Mouse (Mus musculus): Measurements from ENCODE around the gene Inpp5a.

Gene Inpp5a

DNA sequence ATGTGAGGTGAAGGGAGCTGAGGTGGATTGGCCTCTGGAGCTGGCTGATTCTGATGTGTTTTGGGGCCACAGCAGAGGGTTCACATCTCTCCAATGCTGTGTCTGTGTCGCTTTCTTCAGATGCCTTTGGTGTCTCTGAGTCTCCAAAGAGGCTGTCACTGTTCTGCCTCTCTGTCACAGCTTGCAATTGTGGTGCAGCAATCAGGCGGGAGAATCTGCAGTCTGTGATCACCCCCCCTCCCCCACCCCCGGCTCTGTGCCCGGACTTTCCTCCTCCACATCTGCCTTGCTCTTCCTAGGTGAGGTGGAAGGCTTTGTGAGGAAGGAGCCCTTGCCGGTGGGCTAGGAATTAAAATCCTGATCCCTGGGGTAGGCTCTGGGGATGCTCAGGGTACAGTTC, 52.1 kb downstream of the Inpp5a start:
- no peak for DNase-seq (ENCODE audit: low spot score in 2 of 2)

DNA sequence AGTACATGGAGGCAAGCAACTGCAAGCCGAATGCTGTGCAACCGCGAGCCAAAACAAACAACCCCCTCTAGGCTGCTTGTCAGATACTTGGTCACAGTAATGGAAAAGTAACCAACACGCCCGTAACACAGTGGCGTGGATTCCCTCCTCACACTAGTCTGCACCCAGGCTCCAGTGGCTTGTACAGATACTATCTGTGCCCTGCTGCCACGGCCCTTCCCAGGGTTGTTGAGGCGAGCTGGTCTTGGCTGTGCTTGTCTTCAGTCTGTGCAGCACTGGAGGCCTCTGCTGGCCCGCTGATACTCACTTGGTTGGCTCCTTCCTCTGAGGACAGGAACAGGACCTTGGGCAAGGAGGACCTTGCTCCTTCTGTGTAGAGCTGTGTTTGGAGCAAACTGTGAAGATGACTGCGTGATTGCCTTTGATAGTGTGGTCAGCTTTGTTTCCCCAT, 52.9 kb downstream of the Inpp5a start:
- no peak for DNase-seq (ENCODE audit: low spot score in 2 of 2)

DNA sequence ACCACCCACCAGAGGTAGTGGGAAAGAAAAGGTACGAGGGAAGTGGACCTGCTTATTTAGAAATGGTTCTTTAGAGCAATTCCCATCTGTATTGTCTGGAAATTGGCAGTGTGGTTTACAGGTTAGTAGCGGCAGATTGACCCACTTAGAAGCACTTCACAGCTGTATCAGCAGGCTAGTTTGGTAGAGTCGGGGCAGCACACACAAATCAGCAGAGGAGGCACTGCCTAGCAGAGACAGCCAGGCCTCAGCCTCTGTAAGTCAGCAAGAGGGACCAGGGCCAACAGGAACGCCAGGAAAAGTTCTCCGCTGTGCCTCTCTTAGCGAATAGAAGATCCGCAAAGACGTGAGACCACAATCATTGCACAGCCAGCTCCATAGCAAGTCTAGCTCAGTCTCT, 56.7 kb downstream of the Inpp5a start:
- no peak for DNase-seq (ENCODE audit: low spot score in 2 of 2)

DNA sequence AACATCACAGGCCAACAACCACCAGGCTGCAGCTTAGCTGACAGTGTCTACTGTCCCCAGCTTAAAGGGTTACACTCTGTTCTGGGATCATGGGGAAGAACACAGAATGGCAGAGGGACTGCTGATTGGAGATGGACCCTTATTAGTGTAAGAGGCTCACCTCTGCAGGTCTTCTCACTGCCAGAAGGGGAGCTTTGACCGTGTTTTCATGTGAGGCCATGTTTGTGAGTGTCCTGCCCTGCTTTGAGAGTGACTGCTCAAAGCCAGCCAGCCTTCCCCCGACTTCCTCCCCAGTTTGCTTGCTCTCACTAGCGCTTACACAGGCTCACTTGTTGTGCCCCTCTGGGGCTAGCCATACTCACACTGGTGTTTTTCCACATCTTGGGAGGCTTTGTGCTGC, 58.5 kb downstream of the Inpp5a start:
- DNase-seq (ENCODE audit: low spot score in 2 of 2) = no peak

DNA sequence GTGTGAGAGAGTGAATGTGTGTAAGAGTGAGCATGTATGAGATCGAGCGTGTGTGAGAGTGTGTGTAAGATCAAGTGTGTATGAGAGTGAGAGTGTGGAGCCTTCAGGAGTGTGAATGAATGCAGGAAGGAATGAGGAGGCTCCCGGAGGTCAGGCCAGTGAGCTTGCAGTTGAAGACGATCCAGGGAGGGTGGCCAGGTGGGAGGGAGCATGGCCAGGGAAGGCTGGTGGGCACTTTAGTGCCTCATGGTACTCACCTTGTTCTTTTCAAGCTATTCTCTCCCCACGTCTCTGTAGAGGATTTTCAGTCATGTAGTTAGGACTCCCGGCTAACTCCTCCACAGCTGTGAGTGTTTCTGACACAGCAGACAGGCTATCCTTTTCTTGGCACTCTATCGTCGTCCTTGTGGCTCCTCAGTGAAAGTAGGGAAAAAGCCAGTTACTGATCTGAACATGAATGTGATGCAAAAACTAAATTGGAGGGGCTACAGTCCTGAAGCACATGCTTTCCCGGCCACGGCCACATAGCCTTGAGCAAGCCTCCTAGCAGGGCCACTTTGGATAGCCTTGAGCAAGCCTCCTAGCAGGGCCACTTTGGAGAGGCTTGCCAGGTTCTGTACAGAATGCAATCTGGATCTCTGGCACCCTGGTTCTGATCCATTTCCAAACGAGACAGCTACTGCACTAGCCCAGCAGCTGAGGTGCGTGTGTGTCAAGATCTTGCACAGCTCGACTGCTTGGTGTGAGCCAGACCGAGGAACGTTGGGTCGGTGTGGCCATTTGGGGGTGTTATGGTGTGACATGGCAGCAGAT, 61.5 kb downstream of the Inpp5a start:
- no peak for DNase-seq (ENCODE audit: low spot score in 2 of 2)

DNA sequence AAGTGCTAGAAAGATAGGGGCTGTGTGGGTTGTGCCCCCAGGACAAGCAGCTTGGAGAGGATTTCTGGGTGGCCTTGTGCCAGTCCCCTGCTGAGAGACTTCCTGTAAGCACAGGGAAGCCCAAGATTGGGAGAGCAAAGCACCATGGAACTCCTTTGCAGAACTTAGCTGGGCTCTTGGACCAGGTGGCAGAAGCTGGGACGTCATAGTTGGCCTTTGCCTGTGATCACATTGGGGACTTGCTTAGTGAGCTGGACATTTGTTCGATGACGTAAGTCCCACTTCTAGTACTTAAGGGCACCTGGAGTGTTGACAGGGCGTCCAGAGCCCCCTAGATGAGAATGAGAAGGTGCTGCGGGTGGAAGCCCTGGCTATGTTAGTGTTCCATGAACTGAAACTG, 62.8 kb downstream of the Inpp5a start:
- no peak for DNase-seq (ENCODE audit: low spot score in 2 of 2)

DNA sequence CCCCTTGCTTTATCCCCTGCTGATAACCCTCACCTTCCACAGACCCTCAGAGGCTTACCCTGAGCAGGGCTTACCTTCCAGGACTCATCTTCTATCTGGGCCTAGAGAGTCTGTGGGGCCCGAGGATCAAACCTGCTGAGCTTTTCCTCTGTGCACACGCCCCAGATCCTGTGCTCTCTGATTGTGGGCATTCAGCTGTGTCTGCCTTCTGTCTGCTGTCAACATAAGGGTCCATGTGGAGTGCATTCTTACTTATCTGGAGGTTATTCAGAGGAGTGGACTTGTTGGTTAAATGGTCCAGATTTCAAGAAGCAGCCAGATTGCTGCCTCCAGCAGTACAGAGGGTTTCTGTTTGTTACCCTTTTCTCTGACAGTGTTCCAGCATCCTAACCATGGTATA, 63.3 kb downstream of the Inpp5a start:
- DNase-seq (ENCODE audit: low spot score in 2 of 2) = no peak

DNA sequence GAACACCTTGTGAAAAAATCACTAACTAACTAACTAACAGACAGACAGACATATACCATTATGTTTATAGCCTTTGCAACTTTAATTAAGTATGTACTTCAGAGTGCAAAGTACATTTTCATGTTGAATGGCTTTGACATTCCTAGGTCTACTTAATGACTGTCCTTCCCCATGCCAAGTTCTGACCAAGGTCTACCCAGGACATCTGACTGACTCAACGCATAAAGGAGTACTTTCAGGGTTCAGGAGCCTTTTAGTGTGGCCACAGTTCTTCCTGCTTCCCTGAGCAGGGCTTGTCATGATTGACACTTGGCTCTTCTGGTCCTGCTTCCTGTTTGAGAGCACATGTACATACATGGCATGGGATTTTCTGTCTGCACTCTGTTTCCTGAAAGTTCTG, 64.3 kb downstream of the Inpp5a start:
- no peak for DNase-seq (ENCODE audit: low spot score in 2 of 2)

DNA sequence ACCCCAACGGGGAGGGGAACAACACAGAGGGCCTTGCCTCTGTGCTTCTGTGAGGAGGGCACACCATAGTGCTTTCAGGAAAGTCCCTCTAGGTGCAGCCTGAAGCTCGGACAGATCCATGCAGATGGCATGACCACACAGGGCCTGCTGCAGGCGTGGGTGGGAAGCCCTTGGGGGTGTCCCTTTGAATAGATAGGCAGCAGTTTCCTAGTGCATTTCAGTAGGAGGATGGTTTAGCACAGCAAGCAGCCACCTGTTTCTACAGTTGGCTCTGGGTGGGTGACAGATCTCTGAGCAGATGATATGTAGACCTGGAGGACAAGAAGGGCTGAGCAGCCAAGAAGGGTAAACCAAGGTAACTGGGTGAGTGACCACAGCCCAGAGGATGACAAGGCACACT, 65.4 kb downstream of the Inpp5a start:
- DNase-seq (ENCODE audit: low spot score in 2 of 2) = no peak

DNA sequence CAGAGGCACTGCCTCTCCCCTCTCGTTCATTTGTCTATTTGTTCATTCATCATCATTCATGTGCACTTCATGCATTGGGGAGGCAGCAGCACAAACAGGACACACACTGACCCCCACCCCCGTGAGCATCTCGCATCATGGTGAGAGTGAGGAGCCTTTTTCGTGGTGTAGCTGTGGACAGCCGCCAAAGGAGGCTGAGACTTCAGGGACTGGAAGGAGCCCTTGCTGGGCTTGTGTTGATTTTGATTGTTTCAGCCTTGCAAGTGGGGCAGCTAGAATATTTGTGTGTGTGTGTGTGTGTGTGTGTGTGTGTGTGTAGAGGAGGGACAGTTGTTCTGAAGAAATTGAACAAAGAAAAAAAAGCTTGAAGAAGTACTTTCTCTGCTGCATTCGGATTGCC, 67.8 kb downstream of the Inpp5a start:
- no peak for DNase-seq (ENCODE audit: low spot score in 2 of 2)

DNA sequence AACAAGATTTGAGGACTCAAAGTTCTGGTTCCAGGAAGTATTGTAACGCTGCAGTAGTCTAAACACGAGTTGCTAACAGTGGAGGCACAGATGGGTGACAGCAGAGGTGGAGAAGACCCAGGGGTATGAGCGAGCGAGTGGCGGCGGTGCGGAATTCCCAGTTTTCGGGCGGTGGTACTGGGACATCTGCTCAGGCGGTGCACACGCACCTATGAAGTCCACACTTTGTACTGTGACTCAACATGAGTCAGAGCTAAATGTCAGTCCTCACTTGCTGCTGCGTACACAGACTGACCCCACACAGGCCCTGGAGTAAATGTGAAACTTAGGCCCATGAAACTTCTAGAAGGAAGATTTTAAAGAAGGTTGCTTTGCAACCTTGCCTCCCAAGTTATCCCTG, 72.4 kb downstream of the Inpp5a start:
- no peak for DNase-seq (ENCODE audit: low spot score in 2 of 2)

DNA sequence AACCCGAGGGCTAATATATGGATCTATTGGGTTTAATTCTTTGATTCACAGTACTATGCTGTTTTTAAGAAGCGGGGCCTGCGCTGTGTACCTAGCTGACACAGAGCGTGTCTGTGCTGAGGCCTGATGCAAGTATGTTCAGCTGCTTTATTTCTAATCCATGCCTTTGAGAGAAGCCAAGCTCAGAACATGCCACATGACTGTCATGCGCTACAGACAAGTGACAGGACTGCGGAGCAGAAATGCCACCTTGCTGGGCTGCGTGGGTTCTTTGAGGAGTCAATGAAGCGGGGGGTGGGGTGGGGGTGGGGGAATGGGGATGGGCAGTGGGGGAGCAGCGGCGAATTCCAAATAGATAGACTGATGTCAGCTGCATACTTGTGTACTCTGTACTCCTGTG, 73.2 kb downstream of the Inpp5a start:
- DNase-seq (ENCODE audit: low spot score in 2 of 2) = no peak

DNA sequence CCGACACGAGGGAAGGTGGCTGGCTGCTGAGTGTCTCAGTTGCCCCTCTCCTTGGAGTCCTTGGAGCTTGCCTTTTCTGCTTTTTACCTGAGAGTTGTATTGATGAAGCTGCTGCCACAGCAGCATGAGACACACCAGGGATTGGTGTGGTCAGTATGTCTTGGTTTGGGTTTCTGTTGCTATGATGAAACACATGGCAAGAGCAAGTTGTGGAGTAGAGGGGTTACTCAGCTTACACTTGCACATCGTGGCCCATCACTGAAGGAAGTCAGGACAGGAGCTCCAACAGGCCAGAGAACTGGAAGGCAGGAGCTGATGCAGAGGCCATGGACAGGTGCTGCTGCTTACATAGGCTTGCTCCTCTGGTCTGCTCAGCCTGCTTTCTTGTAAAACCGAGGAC, 76.6 kb downstream of the Inpp5a start:
- DNase-seq (ENCODE audit: low spot score in 2 of 2) = no peak

DNA sequence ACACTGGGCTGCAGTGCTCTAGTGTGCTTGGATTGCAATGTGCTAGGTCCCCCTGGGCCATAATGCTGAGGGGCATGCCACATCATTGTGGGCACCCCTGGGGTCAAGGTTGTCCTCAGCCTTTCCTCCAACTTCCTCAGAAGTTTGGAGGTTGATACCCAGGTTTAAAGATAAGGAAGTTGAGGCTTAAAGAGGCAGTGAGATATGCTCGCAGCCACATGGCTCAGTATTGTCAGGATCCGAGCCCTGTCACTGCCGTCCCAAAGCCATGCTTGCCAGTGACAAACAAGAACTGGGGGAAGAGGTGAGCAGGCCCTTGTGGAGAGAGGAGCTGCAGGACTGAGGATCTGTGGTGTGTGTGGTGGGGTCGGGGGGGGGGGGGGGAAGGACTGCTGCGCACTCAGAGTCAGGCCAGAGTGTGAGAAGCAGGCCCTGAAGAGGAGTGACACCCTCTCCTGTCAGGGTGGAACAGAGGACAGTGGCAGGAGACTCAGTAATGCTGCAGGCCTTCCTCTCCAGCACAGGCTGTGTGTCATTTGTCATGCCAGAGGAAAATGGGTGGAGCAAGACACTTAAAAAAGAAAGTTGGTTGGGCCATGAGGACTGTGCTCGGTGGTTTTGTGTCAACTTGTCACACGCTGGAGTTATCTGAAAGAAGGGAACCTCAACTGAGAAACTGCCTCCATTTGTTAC, 77.7 kb downstream of the Inpp5a start:
- no peak for DNase-seq (ENCODE audit: low spot score in 2 of 2)

DNA sequence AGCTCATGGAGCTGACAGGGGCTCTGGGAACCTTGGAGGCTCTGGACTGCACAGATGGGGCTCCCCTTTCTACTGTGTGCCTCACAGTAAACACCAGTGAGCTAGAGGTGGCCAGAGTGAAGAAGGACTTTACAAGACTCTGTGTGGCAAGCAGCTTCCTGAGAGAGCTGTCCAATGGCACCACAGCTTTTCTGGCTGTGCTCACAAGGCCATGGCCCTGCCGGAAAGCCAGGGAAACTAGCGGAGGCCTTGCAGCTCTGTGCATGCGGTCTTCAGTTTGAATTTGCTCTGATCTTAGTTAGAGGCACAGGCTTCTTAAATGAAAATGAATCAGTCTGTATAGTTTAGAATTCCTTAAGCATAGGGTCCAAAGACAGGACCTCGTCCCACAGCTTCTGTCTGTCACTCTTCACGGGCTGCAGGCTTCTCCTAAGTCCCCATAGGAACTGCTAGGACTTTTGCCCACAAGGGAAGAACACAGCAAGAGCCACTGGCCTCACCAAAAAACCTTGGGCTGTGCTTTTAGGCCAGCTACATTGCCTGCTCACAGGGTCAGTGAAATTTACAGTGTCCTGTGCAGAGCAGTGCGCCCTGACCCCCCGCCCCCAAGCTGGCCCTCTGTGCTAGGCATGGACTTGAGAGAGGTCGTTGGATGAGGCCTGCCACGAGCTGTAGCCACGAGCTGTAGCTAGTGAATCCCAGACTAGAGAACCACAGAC, 78.4 kb downstream of the Inpp5a start:
- DNase-seq (ENCODE audit: low spot score in 2 of 2) = no peak

DNA sequence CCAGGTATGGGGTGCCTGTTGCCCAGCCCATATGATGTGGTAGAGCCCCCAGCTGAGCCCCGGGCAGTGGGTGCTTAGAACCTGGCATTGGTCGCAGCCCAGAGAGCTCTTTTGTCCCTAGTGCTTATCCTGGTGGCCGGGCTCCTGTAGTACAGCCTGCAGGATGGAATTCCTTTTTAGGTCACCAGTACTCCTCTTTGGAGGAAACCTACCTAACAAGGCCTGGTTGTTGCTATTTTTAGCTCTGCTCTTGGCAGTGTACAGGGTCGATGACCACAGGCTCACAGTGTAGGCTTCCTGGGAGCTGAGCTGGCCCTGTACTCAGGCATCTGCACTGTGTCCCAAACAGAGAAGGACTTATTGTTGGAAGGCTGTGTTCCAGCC, 79.0 kb downstream of the Inpp5a start:
- DNase-seq (ENCODE audit: low spot score in 2 of 2) = no peak

DNA sequence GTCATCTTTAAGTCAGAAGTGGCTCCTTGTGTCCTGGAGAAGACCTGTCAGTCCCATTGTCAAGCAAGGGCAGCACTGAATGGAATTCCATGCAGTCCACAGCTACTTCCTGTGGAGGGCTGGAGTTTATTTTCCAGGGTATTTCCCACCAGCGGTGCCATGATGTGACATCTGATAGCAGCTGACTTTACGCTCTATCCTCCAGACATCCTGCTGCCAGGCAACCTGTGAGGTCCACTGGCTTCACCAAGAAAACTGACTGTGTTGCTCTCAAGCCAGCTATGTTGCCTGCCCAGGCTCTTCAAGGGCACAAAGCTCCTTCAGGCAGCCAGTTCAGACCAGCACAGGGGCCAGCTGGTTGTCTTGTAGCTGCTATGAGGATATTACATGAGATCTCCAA, 79.5 kb downstream of the Inpp5a start:
- no peak for DNase-seq (ENCODE audit: low spot score in 2 of 2)

DNA sequence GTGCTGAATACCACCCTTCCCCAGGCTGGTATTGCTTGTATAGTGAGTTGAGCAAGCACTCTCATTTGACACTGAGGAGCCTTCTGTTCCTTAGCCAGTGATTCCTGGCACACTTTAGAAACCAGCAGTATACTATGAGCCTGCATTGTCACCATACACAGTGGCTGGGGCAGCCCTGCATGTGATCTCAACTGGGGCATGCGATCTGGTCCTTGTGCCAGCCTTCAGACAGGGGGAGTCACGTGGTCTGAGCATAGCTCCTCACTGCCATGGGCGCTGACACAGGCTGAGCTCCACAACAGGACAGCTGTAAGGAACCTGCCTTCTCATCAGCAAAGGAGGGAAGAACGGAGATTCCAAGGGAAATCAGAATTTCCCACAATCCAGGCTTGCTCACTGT, 80.5 kb downstream of the Inpp5a start:
- no peak for DNase-seq (ENCODE audit: low spot score in 2 of 2)

DNA sequence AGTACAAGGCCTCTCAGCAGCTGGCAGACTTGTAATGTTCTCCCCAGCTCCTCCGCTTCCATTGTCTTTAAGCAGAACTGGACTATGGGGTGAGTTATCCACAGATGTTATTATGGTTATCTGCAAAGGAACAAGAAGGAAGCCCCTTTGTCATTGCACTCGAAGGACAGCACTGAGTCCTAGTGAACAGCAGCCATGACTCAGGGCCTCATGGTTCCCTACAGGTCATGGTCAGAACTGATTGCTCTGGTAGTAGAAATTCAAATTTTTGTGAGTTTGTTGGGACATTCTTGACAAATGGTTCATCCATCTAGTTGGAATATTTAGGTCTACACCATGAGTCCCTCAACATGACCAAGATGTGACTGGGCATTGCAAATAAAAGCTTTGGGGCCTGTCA, 81.6 kb downstream of the Inpp5a start:
- DNase-seq (ENCODE audit: low spot score in 2 of 2) = no peak

DNA sequence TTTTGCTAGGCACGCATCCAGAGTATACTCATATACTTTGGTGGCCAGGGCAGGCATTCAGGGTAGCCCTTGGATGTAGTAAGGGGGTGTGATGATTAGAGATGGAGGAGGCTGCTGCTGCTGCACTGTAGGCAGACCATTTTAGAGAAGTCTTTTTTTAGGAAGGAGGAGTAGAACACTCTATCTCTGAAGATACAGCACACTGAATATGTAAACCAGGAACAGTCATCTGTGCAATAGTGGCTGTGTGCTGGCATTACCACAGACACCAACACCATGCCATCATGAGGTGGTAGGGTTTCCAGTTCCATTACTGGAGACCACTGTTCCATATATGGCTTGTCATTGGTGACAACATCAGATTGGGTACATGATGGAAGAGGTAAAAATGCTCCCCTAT, 83.1 kb downstream of the Inpp5a start:
- no peak for DNase-seq (ENCODE audit: low spot score in 2 of 2)

DNA sequence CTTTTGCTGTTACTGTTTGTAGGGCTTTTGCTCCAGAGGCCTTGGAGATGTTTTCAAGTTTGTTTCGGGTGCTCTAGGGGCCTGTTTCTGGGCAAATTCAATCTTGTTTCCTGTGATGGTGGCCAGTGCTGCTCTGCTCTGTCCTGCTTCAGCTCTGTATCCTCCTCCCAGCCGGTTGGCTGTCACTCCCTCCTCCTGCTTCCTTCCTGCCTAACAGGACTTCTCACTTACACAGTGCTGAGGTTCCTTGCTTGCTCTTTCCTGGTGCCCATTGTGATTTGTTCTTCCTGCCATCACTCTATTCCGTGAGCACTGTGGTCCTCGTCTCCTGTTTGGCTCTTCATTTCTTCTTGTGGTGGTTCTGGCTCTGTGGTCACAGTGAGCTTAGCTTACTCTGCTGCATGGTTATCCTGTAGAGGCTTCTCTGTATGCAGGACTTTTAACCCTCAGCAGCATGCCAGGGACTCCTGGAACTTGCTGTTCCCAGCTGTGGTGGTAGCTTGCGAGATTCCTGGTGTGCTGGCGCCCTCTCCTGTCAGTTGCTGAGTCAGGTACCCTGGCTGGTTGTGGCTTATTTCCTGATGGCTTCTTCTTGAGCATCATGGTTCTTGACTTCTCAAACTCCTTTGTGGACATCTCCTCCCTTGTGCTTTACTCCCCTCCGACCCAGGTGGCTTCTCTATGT, 84.1 kb downstream of the Inpp5a start:
- peak; percentile 53 to 80 for DNase-seq (ENCODE audit: low spot score in 2 of 2)

DNA sequence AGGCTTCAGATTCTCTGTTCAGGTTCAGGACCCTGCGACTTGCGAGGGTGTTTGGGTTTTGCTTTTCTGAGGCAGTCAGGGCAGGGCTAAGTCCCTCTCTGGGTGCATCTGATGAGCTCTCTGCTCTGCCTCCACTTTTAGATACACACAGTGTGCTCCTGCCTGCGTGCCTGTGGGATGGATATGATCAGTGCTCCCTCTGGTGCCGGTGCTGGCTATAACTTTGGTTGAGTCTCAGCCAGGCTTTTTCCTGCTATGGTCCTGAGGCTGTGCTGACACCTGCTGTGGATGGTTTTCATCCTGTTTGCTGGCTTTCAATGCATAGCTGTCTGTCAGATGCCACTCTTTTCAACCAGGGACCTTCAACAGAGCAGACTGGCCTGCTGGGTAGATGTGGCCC, 87.0 kb downstream of the Inpp5a start:
- DNase-seq (ENCODE audit: low spot score in 2 of 2) = no peak
